Mouse (Mus musculus) olfactory bulb, adult 2 months (tissue): ENCODE measurements around the gene Cope.

Experiments
- CTCF ChIP-seq: fragments of 200-500 bp; IDR thresholded peaks from 2 replicates; pipeline ENCODE4 v1.5.1; 2012; ENCODE audit warnings: low read depth, mild to moderate bottlenecking, low read length, moderate library complexity; ENCODE audit not compliant: insufficient read depth
- POLR2A ChIP-seq: fragments of 200-500 bp; IDR thresholded peaks from 2 replicates; pipeline ENCODE4 v1.6.1; 2012; ENCODE audit warnings: mild to moderate bottlenecking, low read depth, low read length, moderate library complexity; ENCODE audit not compliant: insufficient read depth

- TF ChIP-seq CTCF = no peak; the same call in 1 of the 2 replicates
- TF ChIP-seq POLR2A = no peak; the same call in 1 of the 2 replicates
These were observed 18.9 kb upstream of the Cope start for GRCm38 (mm10) chr8:70283136-70284077.
